Mouse (Mus musculus) CH12.LX (cell line): ENCODE data around the gene Pde8a. TPM values are rescaled to one million over a fixed set of nuclear protein-coding genes. Genes with fewer than 3 reads are reported as not detected.

Source experiments
- DNase-seq: peaks from one replicate; pipeline ENCODE4 v3.0.0-alpha.2; 2013; ENCODE audit errors: extremely low read depth
- H3K27ac ChIP-seq: 2 replicates; pipeline ENCODE4 v1.5.1; 2012; ENCODE audit warnings: low read depth, mild to moderate bottlenecking, control low read depth, moderate library complexity; ENCODE audit not compliant: insufficient read depth
- H3K27me3 ChIP-seq: replicated peaks from 2 replicates; pipeline ENCODE3; 2012; ENCODE audit warnings: inconsistent platforms
- H3K36me3 ChIP-seq, 2 experiments: replicated peaks in 1 of 2; 2 replicates each; pipeline versions ENCODE3 to v1.6.1; 2012; ENCODE audit warnings: inconsistent platforms in 1 of 2, low read length in 1 of 2, mild to moderate bottlenecking in 1 of 2, mixed read lengths in 1 of 2, moderate library complexity in 1 of 2; ENCODE audit not compliant: control insufficient read depth in 1 of 2, insufficient read depth in 1 of 2
- H3K4me1 ChIP-seq, 2 experiments: 2 replicates each; pipeline ENCODE4 v1.6.1; 2012; ENCODE audit warnings: inconsistent platforms in 1 of 2, moderate library complexity in 1 of 2; ENCODE audit not compliant: insufficient read depth in 2 of 2, control insufficient read depth in 1 of 2
- H3K4me2 ChIP-seq: 2 replicates; pipeline ENCODE4 v1.6.1; 2012; ENCODE audit warnings: low read depth, mild to moderate bottlenecking, control low read depth; ENCODE audit not compliant: poor library complexity, insufficient read depth, severe bottlenecking
- H3K4me3 ChIP-seq, 3 experiments: fragments of 150-350 bp in 1 of 3; sonication (generic) in 1 of 3; replicated peaks in 1 of 3; 2 replicates each; pipeline versions ENCODE3 to v1.5.1; 2011 to 2012; ENCODE audit warnings: low read depth in 2 of 3, low read length in 2 of 3, mild to moderate bottlenecking in 2 of 3, moderate library complexity in 2 of 3, control low read depth in 1 of 3, improper control_type of control experiment in 1 of 3, inconsistent platforms in 1 of 3, mixed read lengths in 1 of 3; ENCODE audit not compliant: poor library complexity in 1 of 3
- H3K79me2 ChIP-seq: replicated peaks from 2 replicates; pipeline ENCODE4 v1.6.1; 2012; ENCODE audit warnings: mild to moderate bottlenecking, moderate library complexity; ENCODE audit not compliant: control insufficient read depth, poor library complexity, insufficient read depth, severe bottlenecking; ENCODE audit errors: extremely low read depth
- H3K9ac ChIP-seq: 2 replicates; pipeline ENCODE4 v1.6.1; 2012; ENCODE audit warnings: low read depth, mild to moderate bottlenecking, control low read depth, moderate library complexity; ENCODE audit not compliant: insufficient read depth
- H3K9me3 ChIP-seq: replicated peaks from 2 replicates; pipeline ENCODE3; 2012; ENCODE audit warnings: low read length, inconsistent platforms, mixed read lengths
- E2F4 ChIP-seq: IDR thresholded peaks from 2 replicates; pipeline ENCODE4 v1.6.1; 2011; ENCODE audit warnings: low read depth, low read length, improper control_type of control experiment; ENCODE audit not compliant: insufficient replicate concordance
- ELF1 ChIP-seq: IDR thresholded peaks from 2 replicates; pipeline ENCODE4 v1.6.1; 2014; ENCODE audit warnings: low read depth, mild to moderate bottlenecking, inconsistent platforms, low read length, improper control_type of control experiment
- EP300 ChIP-seq: IDR thresholded peaks from 2 replicates; pipeline ENCODE4 v1.6.1; 2011; ENCODE audit warnings: low read length, improper control_type of control experiment
- HCFC1 ChIP-seq: IDR thresholded peaks from 2 replicates; pipeline ENCODE4 v1.6.1; 2012; ENCODE audit warnings: low read depth, mild to moderate bottlenecking, inconsistent platforms, low read length, improper control_type of control experiment
- JUN ChIP-seq: IDR thresholded peaks from 2 replicates; pipeline ENCODE4 v1.6.1; 2011; ENCODE audit warnings: low read depth, mild to moderate bottlenecking, low read length, improper control_type of control experiment, moderate library complexity; ENCODE audit not compliant: insufficient read depth
- JUND ChIP-seq: conservative IDR thresholded peaks from 2 replicates; pipeline ENCODE4 v1.6.1; 2011; ENCODE audit warnings: low read depth, low read length, improper control_type of control experiment
- KAT2A ChIP-seq: IDR thresholded peaks from 2 replicates; pipeline ENCODE4 v1.6.1; 2012; ENCODE audit warnings: low read length, improper control_type of control experiment, inconsistent platforms; ENCODE audit not compliant: insufficient replicate concordance
- MAX ChIP-seq: IDR thresholded peaks from 2 replicates; pipeline ENCODE4 v1.6.1; 2011; ENCODE audit warnings: low read length, improper control_type of control experiment
- NRF1 ChIP-seq: IDR thresholded peaks from 2 replicates; pipeline ENCODE4 v1.6.1; 2014; ENCODE audit warnings: low read depth, mild to moderate bottlenecking, inconsistent platforms, low read length, improper control_type of control experiment, moderate library complexity
- POLR2A ChIP-seq: IDR thresholded peaks from 2 replicates; pipeline ENCODE4 v1.6.1; 2011; ENCODE audit warnings: low read depth, mild to moderate bottlenecking, improper control_type of control experiment, low read length
- POLR2AphosphoS2 ChIP-seq: IDR thresholded peaks from 2 replicates; pipeline ENCODE4 v1.6.1; 2011; ENCODE audit warnings: low read depth, low read length, improper control_type of control experiment
- RAD21 ChIP-seq: IDR thresholded peaks from 2 replicates; pipeline ENCODE4 v1.6.1; 2011; ENCODE audit warnings: low read depth, mild to moderate bottlenecking, low read length, improper control_type of control experiment, moderate library complexity
- SIN3A ChIP-seq: IDR thresholded peaks from 2 replicates; pipeline ENCODE4 v1.6.1; 2012; ENCODE audit warnings: low read length, improper control_type of control experiment, inconsistent platforms
- SMC3 ChIP-seq: IDR thresholded peaks from 2 replicates; pipeline ENCODE4 v1.6.1; 2011; ENCODE audit warnings: low read depth, low read length, improper control_type of control experiment
- TBP ChIP-seq: conservative IDR thresholded peaks from 2 replicates; pipeline ENCODE4 v1.6.1; 2011; ENCODE audit warnings: low read depth, low read length, improper control_type of control experiment
- USF1 ChIP-seq: IDR thresholded peaks from 2 replicates; pipeline ENCODE4 v1.6.1; 2014; ENCODE audit warnings: low read depth, mild to moderate bottlenecking, inconsistent platforms, low read length, improper control_type of control experiment
- ZC3H11A ChIP-seq: IDR thresholded peaks from 2 replicates; pipeline ENCODE4 v1.6.1; 2012; ENCODE audit warnings: low read depth, mild to moderate bottlenecking, inconsistent platforms, low read length, improper control_type of control experiment
- ZKSCAN1 ChIP-seq: IDR thresholded peaks from 2 replicates; pipeline ENCODE4 v1.6.1; 2012; ENCODE audit warnings: low read depth, inconsistent platforms, low read length, improper control_type of control experiment, borderline replicate concordance
- ZMIZ1 ChIP-seq: IDR thresholded peaks from 2 replicates; pipeline ENCODE4 v1.6.1; 2012; ENCODE audit warnings: low read depth, mild to moderate bottlenecking, inconsistent platforms, low read length, improper control_type of control experiment
- ZNF384 ChIP-seq: IDR thresholded peaks from 2 replicates; pipeline ENCODE4 v1.6.1; 2012; ENCODE audit warnings: low read depth, low read length, improper control_type of control experiment, inconsistent platforms
- dilution Hi-C: fragments of 300-500 bp; cut with MboI; formaldehyde crosslinking; loops from 2 replicates; pipeline ENCODE4 v1.14.3; 2020; ENCODE audit warnings: low sequenced_read_pairs; ENCODE audit not compliant: extremely low pct_unique_long_range_greater_than_20kb, extremely low pct_ligation_motif_present
- in situ Hi-C: fragments of 300-500 bp; cut with MboI; formaldehyde crosslinking; loops from 3 replicates; pipeline ENCODE4 v1.14.3; 2019; ENCODE audit warnings: low sequenced_read_pairs, low pct_ligation_motif_present, low pct_unique_long_range_greater_than_20kb, mixed read lengths
- polyA plus RNA-seq: library from polyadenylated mRNA; unstranded; fragments of >175 nt; gene quantifications from 2 replicates; pipeline ENCODE4 v1.2.1, GENCODE M21; 2012; ENCODE audit warnings: low read depth; ENCODE audit not compliant: insufficient read length
- total RNA-seq, 2 experiments: library from RNA; depleted of rRNA; stranded (reverse); fragments of 300-350 nt in 1 of 2; fragments of >200 nt in 1 of 2; gene quantifications; 2 replicates each; pipeline ENCODE4 v1.2.3; 2012 to 2014

The Pde8a gene
- total and polyA plus RNA-seq, 3 experiments: 8.3 to 22.7 (median 9.1) TPM

DNA sequence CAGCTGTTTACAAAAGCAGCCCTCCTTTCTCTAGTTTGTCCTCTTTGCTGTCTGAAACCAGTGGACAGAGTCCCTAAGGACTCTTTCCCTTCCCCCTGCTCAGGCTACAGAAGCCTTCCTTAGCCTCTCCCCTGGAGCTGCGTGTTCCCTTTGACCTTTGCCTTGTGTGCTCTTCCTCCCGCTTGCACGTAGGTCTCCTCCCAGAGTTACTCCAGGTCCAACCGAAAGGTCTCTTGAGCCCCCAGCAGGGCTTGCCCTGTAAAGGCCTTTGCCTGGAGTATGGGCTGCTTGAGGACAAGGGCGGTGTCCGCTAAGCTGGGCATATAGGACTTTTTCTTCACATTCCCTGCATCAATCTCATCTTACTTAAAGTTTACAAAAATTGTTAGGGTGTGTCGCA lies 5.9 kb downstream of the Pde8a start:
- Histone ChIP-seq H3K9me3 (peaks cover 2% of the 10 kb centered on the region), H3K27me3 (no peaks in the 10 kb centered on the region), H3K4me3 (no peak overlapping the region), H3K4me1 (peaks cover 10 to 56% of the 10 kb centered on the region in 2 experiments; a peak in 3 of 4 replicates), H3K4me2 (no peak overlapping the region), H3K79me2 (peaks cover 23% of the 10 kb centered on the region), H3K27ac (no peak overlapping the region), H3K36me3 (peaks cover 10 to 36% of the 10 kb centered on the region in 2 experiments), H3K9ac (no peak overlapping the region)
- DNase-seq: no peak
- in situ Hi-C loops: loop anchor here (10.0 kb wide), 1 partner anchor 55 kb away; no protein-coding TSS in a partner anchor
- dilution Hi-C loops: no loop called here
- TF ChIP-seq ZKSCAN1: no peak
- TF ChIP-seq JUN: no peak
- TF ChIP-seq, all 38 proteins: peak for 0

DNA sequence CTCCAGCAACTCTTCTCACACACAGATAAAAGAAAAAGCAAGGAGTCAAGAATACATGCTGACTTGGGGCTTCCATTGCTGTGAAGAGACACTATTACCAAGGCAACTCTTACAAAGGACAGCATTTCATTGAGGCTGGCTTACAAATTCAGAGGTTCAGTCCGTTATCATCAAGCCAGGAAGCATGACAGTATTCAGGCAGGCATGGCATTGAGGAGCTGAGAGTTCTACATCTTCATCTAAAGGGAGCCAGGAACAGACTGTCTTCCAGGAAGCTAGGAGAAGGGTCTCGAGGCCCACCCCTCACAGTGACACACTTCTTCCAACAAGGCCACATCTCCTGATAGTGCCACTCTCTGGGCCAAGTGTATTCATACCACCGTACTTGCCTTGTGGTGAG lies 7.0 kb downstream of the Pde8a start:
- Histone ChIP-seq H3K9me3 (peaks cover 2% of the 10 kb centered on the region), H3K36me3 (peaks cover 11 to 42% of the 10 kb centered on the region in 2 experiments), H3K4me3 (no peak overlapping the region), H3K79me2 (peaks cover 19% of the 10 kb centered on the region), H3K4me1 (peaks cover 9 to 59% of the 10 kb centered on the region in 2 experiments; a peak in 3 of 4 replicates), H3K27ac (no peak overlapping the region)
- in situ Hi-C loops: no loop called here
- no peak for TF ChIP-seq ELF1
- no peak for TF ChIP-seq ZKSCAN1
- no peak for TF ChIP-seq ZNF384
- no peak for TF ChIP-seq NRF1
- no peak for TF ChIP-seq ZMIZ1
- TF ChIP-seq SMC3: no peak
- TF ChIP-seq KAT2A: no peak
- no peak for TF ChIP-seq POLR2AphosphoS2
- no peak for TF ChIP-seq RAD21
- no peak for TF ChIP-seq HCFC1
- no peak for TF ChIP-seq TBP
- no peak for TF ChIP-seq POLR2A
- no peak for TF ChIP-seq ZC3H11A
- no peak for TF ChIP-seq SIN3A
- no peak for TF ChIP-seq USF1
- TF ChIP-seq JUND: no peak
- TF ChIP-seq MAX: no peak
- TF ChIP-seq EP300: no peak
- no peak for TF ChIP-seq E2F4
- TF ChIP-seq, all 38 proteins: peak for 0
- DNase-seq: no peak
- H3K27me3 ChIP-seq: no peaks in the 10 kb centered on the region
- H3K4me2 ChIP-seq: no peak overlapping the region
- dilution Hi-C loops: no loop called here
- no peak overlapping the region for H3K9ac ChIP-seq
